Mouse (Mus musculus): Measurements from ENCODE around the gene Hist1h2ad. TPM values are rescaled to one million over a fixed set of nuclear protein-coding genes. Genes with fewer than 3 reads are reported as not detected.
"Not testable (repeated sequence)": the region's sequence is repeated elsewhere in the genome, so short reads cannot be mapped to it uniquely, and the experiment has no call there.

Hist1h2ad gene
- polyA plus RNA-seq, 1 experiment from 2014 or later: 3.9 TPM

DNA sequence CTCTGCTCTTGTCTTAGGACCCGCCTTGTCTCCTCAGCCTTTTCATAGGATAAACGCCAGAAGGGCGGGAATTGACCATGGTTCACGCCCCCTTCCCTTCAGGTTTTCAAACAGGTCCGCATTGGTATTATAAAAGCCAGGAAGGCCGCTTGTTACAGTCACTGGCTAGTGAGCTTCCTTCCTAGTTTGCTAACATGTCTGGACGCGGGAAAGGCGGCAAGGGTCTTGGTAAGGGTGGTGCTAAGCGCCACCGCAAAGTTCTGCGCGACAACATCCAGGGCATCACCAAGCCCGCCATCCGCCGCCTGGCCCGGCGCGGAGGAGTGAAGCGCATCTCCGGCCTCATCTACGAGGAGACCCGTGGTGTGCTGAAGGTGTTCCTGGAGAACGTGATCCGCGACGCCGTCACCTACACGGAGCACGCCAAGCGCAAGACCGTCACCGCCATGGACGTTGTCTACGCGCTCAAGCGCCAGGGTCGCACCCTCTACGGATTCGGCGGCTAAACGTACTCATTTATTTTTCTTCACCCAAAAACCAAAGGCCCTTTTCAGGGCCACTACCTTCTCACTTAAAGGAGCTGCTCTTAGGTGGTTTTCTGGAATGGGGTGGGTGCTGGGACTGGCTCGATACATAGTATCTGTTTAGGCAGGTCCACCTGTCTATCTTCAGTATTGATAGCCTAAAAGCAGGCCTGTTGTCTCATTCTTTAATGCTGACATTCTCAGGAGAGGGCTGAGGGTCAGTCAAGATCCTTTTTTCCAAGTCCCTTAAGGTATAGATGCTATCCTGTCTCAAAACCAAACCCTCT lies 7.4 kb downstream of the Hist1h2ad start, which contains the start of gene Hist1h4d:
Hist1h4d (plus strand) TSS at position 191 of the 811 bp plus-strand sequence.
- H3K9ac ChIP-seq: peak within 1 kb of the TSS; percentile 31; the same call in 1 of the 2 replicates
- H3K36me3 ChIP-seq: no peaks in the 10 kb centered on the region
- H3K4me2 ChIP-seq (replicated peaks): peak within 1 kb of the TSS; percentile 59
- peak; percentile 90 for ATAC-seq (ENCODE audit: insufficient number of reproducible peaks, low FRiP score, low TSS enrichment, low read depth)
- H3K27me3 ChIP-seq: no peaks in the 10 kb centered on the region
- H3K9me3 ChIP-seq (replicated peaks): no peaks in the 10 kb centered on the region
- WGBS: under 1% methylated on average over 43 of the region's 43 CpGs
- H3K4me1 ChIP-seq: peaks cover 36% of the 10 kb centered on the region
- H3K4me3 ChIP-seq (replicated peaks): peak within 1 kb of the TSS; percentile 53
- H3K27ac ChIP-seq (replicated peaks): peak within 1 kb of the TSS; percentile 97

DNA sequence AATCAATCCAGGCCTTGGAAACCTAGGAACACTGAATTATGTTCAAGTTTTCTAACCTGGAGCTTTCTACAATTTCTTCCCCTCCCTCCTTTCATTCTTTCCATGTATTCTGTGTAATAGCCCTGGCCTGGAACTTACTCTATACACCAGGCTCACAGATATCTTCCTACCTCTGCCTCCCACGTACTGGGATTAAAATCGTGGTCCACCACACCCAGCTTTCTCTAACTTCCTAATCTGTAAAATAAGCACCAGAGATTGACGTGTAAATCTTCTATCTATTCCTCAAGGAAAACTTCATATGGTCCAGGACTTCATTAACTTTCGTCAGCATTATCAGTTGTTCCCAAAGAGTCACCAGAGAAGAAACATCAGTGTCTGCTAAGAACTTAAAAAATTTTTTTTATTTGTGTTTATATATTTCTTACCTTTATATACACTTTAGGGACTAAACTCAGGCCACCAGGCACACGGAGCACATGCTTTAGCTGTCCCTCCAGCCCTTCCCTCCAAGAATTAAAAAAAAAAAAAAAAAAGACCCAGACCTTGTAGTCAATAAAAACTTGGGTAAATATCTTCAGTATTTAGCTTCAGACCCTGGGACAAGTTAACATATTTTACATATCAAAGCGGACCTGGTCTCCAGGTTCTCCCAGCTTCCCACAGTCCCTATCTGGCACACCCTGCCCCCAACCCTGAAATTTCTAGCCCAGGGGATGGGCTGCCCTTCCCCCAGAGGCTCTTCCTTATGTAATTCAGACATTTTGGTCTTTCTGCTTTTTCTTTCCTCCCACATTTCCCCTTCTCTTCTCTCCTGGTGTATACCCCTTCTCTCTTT lies 8.3 kb downstream of the Hist1h2ad start:
- H3K9ac ChIP-seq: peak overlapping the region; percentile 31; the same call in 1 of the 2 replicates
- WGBS: 6% methylated on average over 6 of the region's 6 CpGs
- H3K27ac ChIP-seq (replicated peaks): peak overlapping the region; percentile 97
- H3K4me2 ChIP-seq (replicated peaks): peak overlapping the region; percentile 59
- no peaks in the 10 kb centered on the region for H3K9me3 ChIP-seq (replicated peaks)
- H3K4me3 ChIP-seq (replicated peaks): peak overlapping the region; percentile 53
- H3K27me3 ChIP-seq: no peaks in the 10 kb centered on the region
- ATAC-seq (ENCODE audit: insufficient number of reproducible peaks, low FRiP score, low TSS enrichment, low read depth): no peak
- H3K36me3 ChIP-seq: no peaks in the 10 kb centered on the region
- H3K4me1 ChIP-seq: peaks cover 29% of the 10 kb centered on the region

DNA sequence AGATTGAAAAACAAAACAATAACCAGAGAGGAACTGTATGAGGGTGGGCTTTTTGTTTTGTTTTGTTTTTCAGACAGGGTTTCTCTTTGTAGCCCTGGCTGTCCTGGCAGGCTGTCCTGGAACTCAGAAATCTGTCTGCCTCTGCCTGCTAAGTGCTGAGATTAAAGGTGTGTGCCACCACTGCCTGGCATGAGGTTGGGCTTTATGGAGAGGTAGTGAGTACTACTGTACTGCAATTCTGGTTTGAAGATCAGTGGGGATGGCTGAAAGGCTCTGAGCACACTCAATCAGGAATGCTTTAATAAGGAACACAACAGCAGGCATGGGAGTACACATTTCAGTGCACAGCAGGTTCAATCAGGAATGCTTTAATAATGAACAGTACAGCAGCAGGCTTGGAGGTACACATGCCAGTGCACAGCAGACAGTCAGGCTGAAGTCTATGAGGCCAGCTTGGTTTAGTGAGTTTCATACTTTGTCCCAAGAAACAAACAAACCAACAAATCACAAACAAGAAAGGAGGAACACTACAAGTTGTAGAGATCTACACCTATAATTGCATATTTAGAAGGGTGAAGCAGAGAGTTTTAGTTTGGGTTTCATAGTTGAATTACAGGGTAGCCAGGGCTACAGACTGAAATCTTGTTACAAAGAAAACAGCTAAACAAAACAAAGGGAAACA lies 9.3 kb downstream of the Hist1h2ad start:
- H3K9me3 ChIP-seq (replicated peaks): no peaks in the 10 kb centered on the region
- H3K9ac ChIP-seq: no peak overlapping the region
- H3K4me3 ChIP-seq (replicated peaks): 0 out of 2 replicates have a peak overlapping the region, but pooled peaks have one; percentile 1
- H3K27ac ChIP-seq (replicated peaks): peak overlapping the region; percentile 97
- ATAC-seq (ENCODE audit: insufficient number of reproducible peaks, low FRiP score, low TSS enrichment, low read depth): no peak
- H3K36me3 ChIP-seq: no peaks in the 10 kb centered on the region
- peaks cover 29% of the 10 kb centered on the region for H3K4me1 ChIP-seq
- 0 out of 2 replicates have a peak overlapping the region, but pooled peaks have one; percentile 10 for H3K4me2 ChIP-seq (replicated peaks)
- no peaks in the 10 kb centered on the region for H3K27me3 ChIP-seq

DNA sequence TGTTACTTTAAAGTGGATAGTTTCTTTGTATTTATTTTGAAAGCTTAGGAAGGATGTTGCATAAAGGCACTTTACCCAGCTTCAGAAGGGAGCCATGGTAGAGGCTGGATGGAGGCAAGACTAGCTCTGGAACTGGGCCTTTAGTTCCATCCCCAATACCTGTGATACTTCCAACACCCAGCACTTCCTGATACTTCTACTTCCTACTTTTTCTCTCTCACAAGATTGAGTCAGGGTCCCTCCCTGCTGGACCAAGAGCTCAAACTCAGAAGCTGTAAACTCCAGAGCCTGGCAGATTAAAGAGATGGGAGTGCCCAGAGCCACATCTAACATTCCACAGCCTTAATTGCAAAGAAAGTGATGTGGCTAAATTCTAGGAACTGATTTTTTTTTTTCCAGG lies 10.2 kb downstream of the Hist1h2ad start:
- Histone ChIP-seq H3K4me1 (peaks cover 29% of the 10 kb centered on the region), H3K9me3 (replicated peaks) (no peaks in the 10 kb centered on the region), H3K4me2 (replicated peaks) (peak overlapping the region; percentile 72), H3K27me3 (no peaks in the 10 kb centered on the region), H3K4me3 (replicated peaks) (peak overlapping the region; percentile 50), H3K27ac (replicated peaks) (peak overlapping the region; percentile 97), H3K9ac (no peak overlapping the region), H3K36me3 (no peaks in the 10 kb centered on the region)
- no peak for ATAC-seq (ENCODE audit: insufficient number of reproducible peaks, low FRiP score, low TSS enrichment, low read depth)

DNA sequence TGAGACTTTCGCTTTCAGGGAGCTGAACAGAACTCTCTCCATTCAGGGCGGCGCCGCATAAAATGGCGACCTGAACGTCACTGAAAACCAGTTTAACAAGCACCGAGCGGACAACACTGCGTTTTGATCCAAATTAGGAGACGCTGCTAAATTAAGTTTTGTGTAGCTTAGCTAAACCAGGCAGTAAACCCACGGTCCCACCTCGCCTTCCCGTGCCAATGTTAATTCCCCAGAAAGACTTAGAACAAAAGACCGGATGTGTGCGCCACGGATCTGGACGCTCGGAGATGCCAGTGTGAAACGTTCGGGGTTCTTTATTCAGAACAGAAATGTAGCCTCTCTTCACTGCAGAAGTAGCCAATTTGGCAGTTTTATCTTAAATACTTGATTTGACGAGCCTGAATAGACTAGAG lies 10.9 kb downstream of the Hist1h2ad start:
- Histone ChIP-seq H3K36me3 (no peaks in the 10 kb centered on the region), H3K4me3 (replicated peaks) (peak overlapping the region; percentile 50), H3K9ac (peak overlapping the region; percentile 52), H3K4me1 (peaks cover 29% of the 10 kb centered on the region), H3K27ac (replicated peaks) (peak overlapping the region; percentile 97), H3K9me3 (replicated peaks) (no peaks in the 10 kb centered on the region), H3K4me2 (replicated peaks) (peak overlapping the region; percentile 72), H3K27me3 (no peaks in the 10 kb centered on the region)
- under 1% methylated on average over 21 of the region's 21 CpGs for WGBS
- ATAC-seq (ENCODE audit: insufficient number of reproducible peaks, low FRiP score, low TSS enrichment, low read depth): no peak

DNA sequence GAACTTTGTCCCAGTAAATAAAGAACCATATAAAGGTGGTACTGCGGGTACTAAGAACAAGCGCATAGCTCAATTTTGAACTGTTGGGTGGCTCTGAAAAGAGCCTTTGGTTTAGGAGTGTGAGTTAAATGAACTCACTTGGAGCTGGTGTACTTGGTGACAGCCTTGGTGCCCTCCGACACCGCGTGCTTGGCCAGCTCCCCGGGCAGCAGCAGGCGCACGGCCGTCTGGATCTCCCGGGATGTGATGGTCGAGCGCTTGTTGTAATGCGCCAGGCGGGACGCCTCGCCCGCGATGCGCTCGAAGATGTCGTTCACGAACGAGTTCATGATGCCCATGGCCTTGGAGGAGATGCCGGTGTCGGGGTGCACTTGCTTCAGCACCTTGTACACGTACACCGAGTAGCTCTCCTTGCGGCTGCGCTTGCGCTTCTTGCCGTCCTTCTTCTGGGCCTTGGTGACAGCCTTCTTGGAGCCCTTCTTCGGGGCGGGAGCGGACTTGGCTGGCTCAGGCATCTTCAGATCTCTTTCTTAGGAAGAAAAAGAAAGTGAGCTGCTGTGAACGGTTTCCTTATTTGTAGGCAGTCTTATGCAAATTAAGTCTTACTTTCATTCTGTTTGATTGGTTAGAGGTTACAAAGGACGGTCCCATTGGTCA lies 11.4 kb downstream of the Hist1h2ad start:
- not testable (repeated sequence) for H3K9me3 ChIP-seq (replicated peaks); H3K36me3 ChIP-seq; H3K27me3 ChIP-seq
- ATAC-seq (ENCODE audit: insufficient number of reproducible peaks, low FRiP score, low TSS enrichment, low read depth): peak; percentile 88
- H3K27ac ChIP-seq (replicated peaks): peak overlapping the region; percentile 97
- peak overlapping the region; percentile 50 for H3K4me3 ChIP-seq (replicated peaks)
- under 1% methylated on average over 21 of the region's 36 CpGs for WGBS
- H3K4me1 ChIP-seq: peaks cover 29% of the 10 kb centered on the region
- H3K9ac ChIP-seq: peak overlapping the region; percentile 52
- peak overlapping the region; percentile 72 for H3K4me2 ChIP-seq (replicated peaks)

DNA sequence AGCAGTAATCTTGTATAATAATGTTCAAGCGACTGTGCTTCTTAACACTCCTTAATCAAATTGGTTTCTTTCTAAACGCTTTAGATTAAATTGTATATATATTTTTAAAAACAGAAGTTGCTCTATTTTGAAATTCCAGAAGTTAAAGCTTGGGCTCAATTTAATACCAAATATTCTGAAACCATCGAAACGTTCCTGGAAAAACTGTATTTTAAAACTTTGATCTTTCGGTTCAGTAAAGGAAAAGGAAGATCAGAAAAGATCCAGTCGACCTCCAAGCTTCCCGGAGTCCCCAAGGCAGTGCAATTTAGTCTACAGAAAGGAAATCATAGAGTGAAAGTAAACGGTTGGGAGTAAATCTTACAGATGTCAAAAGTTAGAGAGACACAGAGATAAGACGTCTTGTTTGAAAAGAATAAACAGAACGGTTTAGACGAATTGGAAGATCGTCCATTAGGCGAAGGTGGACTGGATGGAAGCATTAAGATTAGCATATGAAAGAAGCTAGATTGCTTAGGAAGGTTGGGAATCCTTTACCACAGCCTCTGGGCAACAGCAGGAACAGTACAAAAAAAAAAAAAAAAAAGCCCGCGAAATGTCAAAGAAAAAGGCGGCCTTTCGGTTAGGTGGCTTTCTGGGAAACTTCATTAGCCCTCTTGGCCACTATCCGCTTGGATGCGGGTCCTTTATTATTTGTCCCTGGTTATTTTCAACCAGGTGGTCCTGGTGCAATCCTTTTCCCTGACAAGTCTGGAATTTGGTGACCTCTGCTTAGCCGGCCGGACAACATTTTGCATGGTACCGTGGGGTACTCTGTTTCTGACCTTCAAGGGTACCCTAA lies 12.1 kb downstream of the Hist1h2ad start:
- peaks cover 25% of the 10 kb centered on the region for H3K4me1 ChIP-seq
- no peak for ATAC-seq (ENCODE audit: insufficient number of reproducible peaks, low FRiP score, low TSS enrichment, low read depth)
- H3K36me3 ChIP-seq: no peaks in the 10 kb centered on the region
- peak overlapping the region; percentile 91 for H3K27ac ChIP-seq (replicated peaks)
- H3K9me3 ChIP-seq (replicated peaks): no peaks in the 10 kb centered on the region
- H3K4me2 ChIP-seq (replicated peaks): peak overlapping the region; percentile 72
- H3K27me3 ChIP-seq: no peaks in the 10 kb centered on the region
- H3K9ac ChIP-seq: peak overlapping the region; percentile 42
- whole genome bisulfite sequencing: 2% methylated on average over 22 of the region's 22 CpGs
- peak overlapping the region; percentile 50 for H3K4me3 ChIP-seq (replicated peaks)

DNA sequence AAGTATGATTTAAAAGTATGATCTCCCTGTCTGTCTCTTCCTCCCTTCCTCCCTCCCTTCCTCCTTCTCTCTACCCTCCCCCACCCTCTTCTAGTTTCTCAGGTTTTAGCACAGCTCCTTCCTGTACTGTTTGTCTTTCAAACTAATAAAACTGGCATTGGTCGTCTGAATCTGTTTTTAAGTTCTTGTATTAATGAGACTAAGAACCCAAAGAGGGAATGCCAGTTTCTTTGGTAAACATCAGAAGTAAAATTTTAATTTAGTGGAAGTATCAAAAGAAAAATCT lies 12.7 kb downstream of the Hist1h2ad start:
- 5% methylated on average over 1 of the region's 1 CpGs for WGBS

DNA sequence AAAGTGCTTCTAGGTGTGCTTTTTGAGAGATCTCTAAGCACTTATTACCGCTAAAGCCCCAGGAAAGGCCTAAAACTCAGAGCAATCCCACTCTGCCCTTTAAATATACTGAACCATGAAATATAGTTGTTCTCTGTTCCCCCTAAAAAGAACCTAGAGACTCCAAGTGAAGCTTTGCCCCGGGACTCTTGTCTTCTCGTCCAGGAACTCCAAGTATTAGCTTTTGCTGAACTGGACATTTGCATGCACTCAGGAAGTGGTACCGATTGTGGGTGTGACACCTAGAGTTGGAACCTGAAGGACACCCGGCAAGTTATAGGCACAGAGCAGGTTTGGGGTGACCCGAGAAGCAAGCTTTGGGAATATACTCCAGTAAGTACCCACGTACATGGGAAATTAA lies 17.0 kb downstream of the Hist1h2ad start:
- H3K4me1 ChIP-seq: peaks cover 3% of the 10 kb centered on the region; the same call in 1 of the 2 replicates
- no peak overlapping the region for H3K4me3 ChIP-seq (replicated peaks)
- no peak overlapping the region for H3K9ac ChIP-seq
- ATAC-seq (ENCODE audit: insufficient number of reproducible peaks, low FRiP score, low TSS enrichment, low read depth): no peak
- H3K9me3 ChIP-seq (replicated peaks): no peaks in the 10 kb centered on the region
- H3K27ac ChIP-seq (replicated peaks): no peak overlapping the region
- H3K36me3 ChIP-seq: no peaks in the 10 kb centered on the region
- WGBS: 91% methylated on average over 7 of the region's 7 CpGs
- H3K4me2 ChIP-seq (replicated peaks): no peak overlapping the region
- no peaks in the 10 kb centered on the region for H3K27me3 ChIP-seq

More for the DNA sequence above, 12.7 kb downstream of the Hist1h2ad start:
- no peak for ATAC-seq (ENCODE audit: insufficient number of reproducible peaks, low FRiP score, low TSS enrichment, low read depth)
- Histone ChIP-seq H3K4me1 (peaks cover 24% of the 10 kb centered on the region), H3K36me3 (no peaks in the 10 kb centered on the region), H3K4me2 (replicated peaks) (peak overlapping the region; percentile 72), H3K27ac (replicated peaks) (peak overlapping the region; percentile 91), H3K27me3 (no peaks in the 10 kb centered on the region), H3K9me3 (replicated peaks) (no peaks in the 10 kb centered on the region), H3K4me3 (replicated peaks) (peak overlapping the region; percentile 50), H3K9ac (peak overlapping the region; percentile 42)

DNA sequence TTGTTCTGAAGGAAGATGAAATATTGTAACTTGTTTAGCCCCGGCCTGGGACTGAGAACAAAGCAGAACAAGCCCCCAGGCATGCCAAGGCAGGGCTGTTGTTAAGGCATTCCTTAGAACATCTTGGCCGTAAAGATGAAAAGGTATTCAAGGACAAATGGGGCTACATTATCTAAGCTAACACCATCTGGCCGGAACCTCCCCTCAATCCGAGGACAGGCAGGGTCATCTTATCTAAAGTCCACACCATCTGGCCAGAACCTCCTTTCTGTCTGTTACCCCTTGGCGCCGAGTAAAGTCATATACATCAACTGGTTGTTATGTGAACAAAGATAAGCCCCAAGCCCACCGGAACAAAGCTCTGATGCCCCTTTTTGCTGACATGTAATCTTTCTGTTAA lies 17.7 kb downstream of the Hist1h2ad start:
- not testable (repeated sequence) for H3K36me3 ChIP-seq; H3K4me1 ChIP-seq; H3K27ac ChIP-seq (replicated peaks); H3K27me3 ChIP-seq; ATAC-seq (ENCODE audit: insufficient number of reproducible peaks, low FRiP score, low TSS enrichment, low read depth); H3K9ac ChIP-seq; H3K4me3 ChIP-seq (replicated peaks); H3K4me2 ChIP-seq (replicated peaks); H3K9me3 ChIP-seq (replicated peaks)
- 82% methylated on average over 7 of the region's 7 CpGs for WGBS

Data from embryonic facial prominence, embryonic 15.5 days (tissue).